Mouse (Mus musculus): ENCODE measurements around the gene Erc2. TPM values are rescaled to one million over a fixed set of nuclear protein-coding genes. Genes with fewer than 3 reads are reported as not detected.

Erc2 gene
- total and polyA plus RNA-seq, 2 experiments from 2014 or later: 94.0 to 119 TPM

- ATAC-seq (ENCODE audit: low FRiP score): no peak
- TF ChIP-seq CTCF (IDR thresholded peaks at IDR 0.05): no peak
- no peaks in the 10 kb centered on the region for H3K4me1 ChIP-seq (ENCODE audit: insufficient read depth, low read length)
- 90% methylated on average over 3 of the region's 3 CpGs for WGBS
- H3K27me3 ChIP-seq (ENCODE audit: insufficient read depth, low read length): peaks cover 5% of the 10 kb centered on the region; the same call in 1 of the 2 replicates
- H3K4me3 ChIP-seq (ENCODE audit: low read depth, low read length): no peak overlapping the region
- H3K9me3 ChIP-seq (ENCODE audit: low read length): no peaks in the 10 kb centered on the region
- no peak overlapping the region for H3K4me2 ChIP-seq (ENCODE audit: low read depth, low read length, poor library complexity, severe bottlenecking)
- H3K9ac ChIP-seq (replicated peaks; ENCODE audit: low read length, poor library complexity, severe bottlenecking): no peak overlapping the region
- H3K27ac ChIP-seq (ENCODE audit: low read depth, low read length): no peak overlapping the region
- H3K36me3 ChIP-seq (ENCODE audit: insufficient read depth, low read length): no peaks in the 10 kb centered on the region
- DNase-seq (ENCODE audit: low spot score): no peak
Observed at GRCm38 (mm10) chr14:28386815-28387607, 764.8 kb downstream of the Erc2 start.

- Histone ChIP-seq H3K4me3 (ENCODE audit: low read depth, low read length) (no peak overlapping the region), H3K27ac (ENCODE audit: low read depth, low read length) (no peak overlapping the region), H3K4me2 (ENCODE audit: low read depth, low read length, poor library complexity, severe bottlenecking) (no peak overlapping the region), H3K27me3 (ENCODE audit: insufficient read depth, low read length) (no peaks in the 10 kb centered on the region), H3K4me1 (ENCODE audit: insufficient read depth, low read length) (no peaks in the 10 kb centered on the region), H3K9me3 (ENCODE audit: low read length) (no peaks in the 10 kb centered on the region), H3K36me3 (ENCODE audit: insufficient read depth, low read length) (no peaks in the 10 kb centered on the region), H3K9ac (replicated peaks; ENCODE audit: low read length, poor library complexity, severe bottlenecking) (no peak overlapping the region)
- DNase-seq (ENCODE audit: low spot score) (no peak), ATAC-seq (ENCODE audit: low FRiP score) (no peak)
- WGBS: 84% methylated on average over 2 of the region's 2 CpGs
- TF ChIP-seq CTCF (IDR thresholded peaks at IDR 0.05): no peak
Observed at GRCm38 (mm10) chr14:28398915-28399314, 776.7 kb downstream of the Erc2 start.

GRCm38 (mm10) chr14:28399897-28400296, 777.7 kb downstream of the Erc2 start:
- TF ChIP-seq CTCF (IDR thresholded peaks at IDR 0.05): no peak
- ATAC-seq (ENCODE audit: low FRiP score): no peak
- H3K36me3 ChIP-seq (ENCODE audit: insufficient read depth, low read length): no peaks in the 10 kb centered on the region
- DNase-seq (ENCODE audit: low spot score): no peak
- no peaks in the 10 kb centered on the region for H3K9me3 ChIP-seq (ENCODE audit: low read length)
- no peaks in the 10 kb centered on the region for H3K27me3 ChIP-seq (ENCODE audit: insufficient read depth, low read length)
- no peak overlapping the region for H3K4me3 ChIP-seq (ENCODE audit: low read depth, low read length)
- H3K4me2 ChIP-seq (ENCODE audit: low read depth, low read length, poor library complexity, severe bottlenecking): no peak overlapping the region
- H3K9ac ChIP-seq (replicated peaks; ENCODE audit: low read length, poor library complexity, severe bottlenecking): no peak overlapping the region
- WGBS: 83% methylated on average over 9 of the region's 9 CpGs
- H3K27ac ChIP-seq (ENCODE audit: low read depth, low read length): no peak overlapping the region
- H3K4me1 ChIP-seq (ENCODE audit: insufficient read depth, low read length): no peaks in the 10 kb centered on the region

GRCm38 (mm10) chr14:28405277-28405840, 783.1 kb downstream of the Erc2 start:
- WGBS: 86% methylated on average over 5 of the region's 5 CpGs
- H3K27ac ChIP-seq (ENCODE audit: low read depth, low read length): no peak overlapping the region
- no peak overlapping the region for H3K4me3 ChIP-seq (ENCODE audit: low read depth, low read length)
- no peak overlapping the region for H3K4me2 ChIP-seq (ENCODE audit: low read depth, low read length, poor library complexity, severe bottlenecking)
- H3K9ac ChIP-seq (replicated peaks; ENCODE audit: low read length, poor library complexity, severe bottlenecking): no peak overlapping the region
- no peaks in the 10 kb centered on the region for H3K36me3 ChIP-seq (ENCODE audit: insufficient read depth, low read length)
- no peaks in the 10 kb centered on the region for H3K4me1 ChIP-seq (ENCODE audit: insufficient read depth, low read length)
- no peaks in the 10 kb centered on the region for H3K9me3 ChIP-seq (ENCODE audit: low read length)
- TF ChIP-seq CTCF (IDR thresholded peaks at IDR 0.05): no peak
- no peaks in the 10 kb centered on the region for H3K27me3 ChIP-seq (ENCODE audit: insufficient read depth, low read length)
- DNase-seq (ENCODE audit: low spot score) (no peak), ATAC-seq (ENCODE audit: low FRiP score) (no peak)

- TF ChIP-seq CTCF (IDR thresholded peaks at IDR 0.05): no peak
- Histone ChIP-seq H3K4me1 (ENCODE audit: insufficient read depth, low read length) (peaks cover 2% of the 10 kb centered on the region; the same call in 1 of the 2 replicates), H3K27me3 (ENCODE audit: insufficient read depth, low read length) (no peaks in the 10 kb centered on the region), H3K9ac (replicated peaks; ENCODE audit: low read length, poor library complexity, severe bottlenecking) (no peak overlapping the region), H3K9me3 (ENCODE audit: low read length) (no peaks in the 10 kb centered on the region), H3K36me3 (ENCODE audit: insufficient read depth, low read length) (no peaks in the 10 kb centered on the region), H3K4me3 (ENCODE audit: low read depth, low read length) (no peak overlapping the region), H3K4me2 (ENCODE audit: low read depth, low read length, poor library complexity, severe bottlenecking) (no peak overlapping the region), H3K27ac (ENCODE audit: low read depth, low read length) (no peak overlapping the region)
- WGBS: 85% methylated on average over 1 of the region's 1 CpGs
- ATAC-seq (ENCODE audit: low FRiP score) (no peak), DNase-seq (ENCODE audit: low spot score) (no peak)
Observed at GRCm38 (mm10) chr14:28409390-28409789, 787.2 kb downstream of the Erc2 start.

- H3K9me3 ChIP-seq (ENCODE audit: low read length): no peaks in the 10 kb centered on the region
- H3K27me3 ChIP-seq (ENCODE audit: insufficient read depth, low read length): no peaks in the 10 kb centered on the region
- no peak overlapping the region for H3K9ac ChIP-seq (replicated peaks; ENCODE audit: low read length, poor library complexity, severe bottlenecking)
- WGBS: 89% methylated on average over 4 of the region's 4 CpGs
- ATAC-seq (ENCODE audit: low FRiP score) (no peak), DNase-seq (ENCODE audit: low spot score) (no peak)
- TF ChIP-seq CTCF (IDR thresholded peaks at IDR 0.05): no peak
- H3K4me2 ChIP-seq (ENCODE audit: low read depth, low read length, poor library complexity, severe bottlenecking): no peak overlapping the region
- H3K4me1 ChIP-seq (ENCODE audit: insufficient read depth, low read length): peaks cover 2% of the 10 kb centered on the region; the same call in 1 of the 2 replicates
- no peak overlapping the region for H3K27ac ChIP-seq (ENCODE audit: low read depth, low read length)
- H3K36me3 ChIP-seq (ENCODE audit: insufficient read depth, low read length): no peaks in the 10 kb centered on the region
- H3K4me3 ChIP-seq (ENCODE audit: low read depth, low read length): no peak overlapping the region
Observed at GRCm38 (mm10) chr14:28409796-28410347, 787.6 kb downstream of the Erc2 start.

All from midbrain, postnatal 0 days (tissue).